Mouse (Mus musculus) intestine, embryonic 14.5 days (tissue): ENCODE data around the gene Pak1ip1. TPM values are rescaled to one million over a fixed set of nuclear protein-coding genes. Genes with fewer than 3 reads are reported as not detected.
"Not testable (repeated sequence)": the region's sequence is repeated elsewhere in the genome, so short reads cannot be mapped to it uniquely, and the experiment has no call there.

ENCODE experiments used
- ATAC-seq: fragments of 200-750 bp; cut with Nextera tagmentation; replicated peaks from 2 replicates; pipeline ENCODE4 v1.8.0; 2017; ENCODE audit warnings: low read depth, moderate number of reproducible peaks, moderate TSS enrichment, moderate library complexity; ENCODE audit not compliant: low FRiP score, low TSS enrichment
- DNase-seq: peaks from one replicate; pipeline ENCODE4 v3.0.0-alpha.2; 2018; ENCODE audit warnings: low spot score
- H3K27ac ChIP-seq: fragments of 300-500 bp; sonication (generic); 2 replicates; pipeline ENCODE4 v1.5.1; 2014; ENCODE audit warnings: low read depth, mild to moderate bottlenecking, control low read depth
- H3K27me3 ChIP-seq: fragments of 300-500 bp; sonication (generic); replicated peaks from 2 replicates; pipeline ENCODE4 v1.6.1; 2014; ENCODE audit warnings: low read length, control low read depth; ENCODE audit not compliant: control insufficient read depth, insufficient read depth
- H3K36me3 ChIP-seq: fragments of 300-500 bp; sonication (generic); 2 replicates; pipeline ENCODE4 v1.6.1; 2014; ENCODE audit warnings: low read length, control low read depth; ENCODE audit not compliant: control insufficient read depth, insufficient read depth
- H3K4me1 ChIP-seq: fragments of 300-500 bp; sonication (generic); replicated peaks from 2 replicates; pipeline ENCODE4 v1.6.1; 2014; ENCODE audit warnings: low read length, control low read depth, mixed read lengths; ENCODE audit not compliant: control insufficient read depth, insufficient read depth
- H3K4me2 ChIP-seq: fragments of 300-500 bp; sonication (generic); 2 replicates; pipeline ENCODE4 v1.6.1; 2014; ENCODE audit warnings: low read length
- H3K4me3 ChIP-seq: fragments of 300-500 bp; sonication (generic); 2 replicates; pipeline ENCODE4 v1.5.1; 2014; ENCODE audit warnings: low read depth, low read length, control low read depth, mixed read lengths
- H3K9ac ChIP-seq: fragments of 300-500 bp; sonication (generic); 2 replicates; pipeline ENCODE4 v1.6.1; 2014; ENCODE audit warnings: mild to moderate bottlenecking, low read length
- H3K9me3 ChIP-seq: fragments of 300-500 bp; sonication (generic); 2 replicates; pipeline ENCODE4 v1.6.1; 2016; ENCODE audit warnings: low read length, control low read depth; ENCODE audit not compliant: control insufficient read depth
- WGBS: fragments of 180-500 bp; shearing (Covaris S2); extraction: QIAGEN DNeasy Blood & Tissue Kit; methylation state at CpG from one replicate; pipeline ENCODE4 v1.1.7; 2014; 5-methylcytosine and 5-hydroxymethylcytosine counted together
- polyA plus RNA-seq: library from polyadenylated mRNA; unstranded; fragments of >200 nt; fragmentation: Nextera tagmentation; extraction: Ambion mirVana; gene quantifications from 2 replicates; pipeline ENCODE4 v1.2.1, GENCODE M21; 2014

Pak1ip1 gene
- polyA plus RNA-seq, 1 experiment from 2014 or later, result 72.2 TPM

DNA sequence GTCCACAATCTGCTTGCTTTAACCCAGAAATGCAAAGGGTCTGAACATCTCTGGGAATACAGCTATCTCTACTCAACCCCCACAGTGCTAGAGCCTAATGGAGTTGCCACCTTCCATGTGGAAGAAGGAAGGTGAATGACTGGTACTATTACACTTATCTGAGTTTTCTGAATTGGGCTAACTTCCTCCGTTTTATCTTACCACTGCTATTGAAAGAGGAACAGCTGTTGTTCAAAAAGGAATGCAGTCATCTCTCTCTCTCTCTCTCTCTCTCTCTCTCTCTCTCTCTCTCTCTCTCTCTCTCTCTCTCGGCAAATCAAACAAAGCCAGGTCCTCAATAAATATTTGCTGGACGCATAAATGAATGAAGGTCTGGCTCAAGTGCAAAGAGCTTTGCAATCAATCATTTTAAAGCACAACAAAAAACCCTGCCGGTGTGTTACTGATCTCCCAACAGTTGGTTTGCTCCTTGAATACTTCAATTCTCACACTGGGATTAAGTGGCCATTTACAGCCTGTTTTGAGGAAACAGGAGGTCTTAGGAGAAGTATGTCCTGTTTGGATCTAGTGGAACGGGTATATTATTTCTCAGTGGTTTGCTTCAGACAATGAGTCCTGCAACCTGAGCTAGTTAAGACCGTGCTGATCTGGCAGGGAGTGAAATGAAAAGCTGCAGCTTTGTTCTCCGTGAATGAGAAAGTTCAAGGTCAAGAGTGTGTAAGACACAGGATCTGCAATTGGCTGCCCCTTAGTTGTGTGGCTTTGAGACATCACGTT, 6.1 kb upstream of the Pak1ip1 start:
- no peak for ATAC-seq
- H3K36me3 ChIP-seq, result no peaks in the 10 kb centered on the region
- H3K27ac ChIP-seq, result peak overlapping the region; percentile 38; the same call in 1 of the 2 replicates
- no peak overlapping the region for H3K4me3 ChIP-seq
- H3K9ac ChIP-seq, result 0 out of 2 replicates have a peak overlapping the region, but pooled peaks have one; percentile 17
- H3K9me3 ChIP-seq, result no peaks in the 10 kb centered on the region
- H3K27me3 ChIP-seq, result no peaks in the 10 kb centered on the region
- WGBS, result 14% methylated on average over 8 of the region's 8 CpGs
- DNase-seq, result no peak
- H3K4me1 ChIP-seq, result peaks cover 6% of the 10 kb centered on the region; the same call in 1 of the 2 replicates
- H3K4me2 ChIP-seq, result peak overlapping the region; percentile 32

DNA sequence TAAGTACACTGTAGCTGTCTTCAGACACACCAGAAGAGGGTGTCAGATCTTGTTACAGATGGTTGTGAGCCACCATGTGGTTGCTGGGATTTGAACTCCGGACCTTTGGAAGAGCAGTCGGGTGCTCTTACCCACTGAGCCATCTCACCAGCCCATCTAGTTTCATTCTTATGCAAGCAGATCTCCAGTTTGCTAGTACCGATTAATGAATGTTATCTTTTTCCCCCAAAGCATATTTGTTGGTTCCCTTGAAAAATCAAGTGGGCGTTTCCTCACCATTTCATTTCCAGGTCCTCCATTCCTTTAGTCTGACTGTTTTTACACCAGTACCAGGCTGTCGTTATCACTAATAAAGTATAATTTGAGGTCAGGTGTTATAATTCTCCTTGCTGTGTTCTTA, 2.3 kb upstream of the Pak1ip1 start:
- H3K4me1 ChIP-seq, result peaks cover 13% of the 10 kb centered on the region
- DNase-seq, H3K27me3 ChIP-seq, H3K4me2 ChIP-seq, H3K36me3 ChIP-seq, H3K9ac ChIP-seq, H3K4me3 ChIP-seq, H3K9me3 ChIP-seq, H3K27ac ChIP-seq, ATAC-seq: not testable (repeated sequence)
- 86% methylated on average over 5 of the region's 5 CpGs for WGBS

DNA sequence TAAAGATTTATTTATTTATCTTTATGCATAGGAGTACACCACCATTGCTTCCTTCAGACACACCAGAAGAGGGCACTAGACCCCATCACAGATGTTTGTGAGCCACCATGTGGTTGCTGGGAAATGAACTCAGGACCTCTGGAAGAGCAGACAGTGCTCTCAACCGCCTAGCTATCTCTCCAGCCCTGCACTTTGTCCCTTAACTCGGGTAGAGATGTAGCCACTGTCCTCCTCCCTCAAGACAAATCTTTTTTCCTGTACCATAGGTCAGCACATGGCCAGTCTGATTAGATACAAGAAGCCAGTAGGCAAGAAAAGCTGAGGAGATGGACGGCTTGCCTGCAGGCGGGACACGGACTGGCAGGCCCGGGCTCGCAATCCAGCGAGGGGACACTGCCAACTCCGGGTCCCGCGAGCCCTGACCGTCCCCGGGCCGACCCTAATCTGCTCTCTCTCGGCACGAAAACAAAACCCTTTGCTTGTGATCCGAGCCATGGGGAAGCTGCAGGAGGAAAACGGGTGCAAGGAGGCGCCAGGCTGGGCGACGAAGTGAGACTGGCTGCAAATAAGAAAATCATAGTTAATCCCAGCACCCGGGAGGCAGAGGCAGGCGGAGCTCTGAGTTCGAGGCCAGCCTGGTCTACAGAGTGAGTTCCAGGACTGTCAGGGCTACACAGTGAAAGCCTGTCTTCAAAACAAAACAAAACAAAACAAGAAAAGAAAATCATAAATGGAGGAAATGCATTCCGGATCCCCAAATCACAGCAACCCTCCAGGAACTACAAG, 490 bp upstream of the Pak1ip1 start:
- Histone ChIP-seq H3K27me3 (no peaks in the 10 kb centered on the region), H3K4me2 (peak overlapping the region; percentile 93), H3K9me3 (no peaks in the 10 kb centered on the region), H3K9ac (peak overlapping the region; percentile 84), H3K4me1 (peaks cover 7% of the 10 kb centered on the region), H3K36me3 (peaks cover 10% of the 10 kb centered on the region), H3K4me3 (peak overlapping the region; percentile 99), H3K27ac (peak overlapping the region; percentile 99)
- DNase-seq, result peak; percentile 78
- peak; percentile 44 for ATAC-seq
- under 1% methylated on average over 25 of the region's 25 CpGs for WGBS

DNA sequence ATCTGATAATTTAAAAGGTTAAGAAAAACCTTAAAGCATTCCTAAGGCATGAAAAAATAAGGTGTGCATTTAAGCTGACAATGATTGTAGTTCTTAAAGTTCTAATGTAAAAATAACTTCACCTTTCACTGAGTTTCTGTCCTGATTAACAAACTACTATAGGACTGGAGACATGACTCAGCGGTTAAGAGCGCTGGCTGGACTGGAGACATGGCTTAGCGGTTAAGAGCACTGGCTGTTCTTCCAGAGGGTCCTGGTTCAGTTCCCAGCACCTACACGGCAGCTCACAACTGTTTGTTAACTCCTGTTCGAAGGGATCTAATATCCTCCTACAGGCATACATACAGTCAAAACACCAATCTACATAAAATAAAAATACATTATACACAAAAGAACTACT, 1.2 kb downstream of the Pak1ip1 start:
- DNase-seq (no peak), ATAC-seq (no peak)
- Histone ChIP-seq H3K4me1 (peaks cover 7% of the 10 kb centered on the region), H3K4me2 (peak overlapping the region; percentile 93), H3K36me3 (peaks cover 26% of the 10 kb centered on the region), H3K9me3 (no peaks in the 10 kb centered on the region), H3K9ac (peak overlapping the region; percentile 84; the same call in 1 of the 2 replicates), H3K4me3 (peak overlapping the region; percentile 99), H3K27me3 (no peaks in the 10 kb centered on the region), H3K27ac (no peak overlapping the region)
- 83% methylated on average over 5 of the region's 5 CpGs for WGBS

DNA sequence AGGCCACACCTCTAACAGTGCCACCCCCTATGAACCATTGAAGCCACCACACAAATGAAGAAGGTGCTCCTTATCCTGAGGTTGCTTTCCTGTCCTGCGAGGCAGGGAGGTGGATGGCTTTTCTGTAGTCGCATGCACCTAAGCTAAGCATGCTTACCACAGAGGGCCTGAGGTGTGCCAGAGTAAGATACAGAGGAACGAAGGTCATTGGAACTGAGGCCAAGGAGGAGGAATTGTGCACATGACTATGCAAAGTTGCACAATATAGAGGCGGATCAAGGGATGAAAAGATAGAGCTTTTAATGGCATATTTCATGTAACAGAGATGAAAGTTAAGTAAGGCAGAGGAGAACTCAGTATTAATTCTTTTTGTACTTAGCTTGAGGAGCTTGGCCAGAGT, 5.4 kb downstream of the Pak1ip1 start:
- no peak for ATAC-seq
- Histone ChIP-seq H3K9me3 (no peaks in the 10 kb centered on the region), H3K4me1 (peaks cover 7% of the 10 kb centered on the region; the same call in 1 of the 2 replicates), H3K27me3 (no peaks in the 10 kb centered on the region), H3K4me3 (no peak overlapping the region), H3K4me2 (no peak overlapping the region), H3K36me3 (peaks cover 66% of the 10 kb centered on the region), H3K27ac (no peak overlapping the region), H3K9ac (no peak overlapping the region)
- DNase-seq, result no peak
- WGBS, result 97% methylated on average over 4 of the region's 4 CpGs

DNA sequence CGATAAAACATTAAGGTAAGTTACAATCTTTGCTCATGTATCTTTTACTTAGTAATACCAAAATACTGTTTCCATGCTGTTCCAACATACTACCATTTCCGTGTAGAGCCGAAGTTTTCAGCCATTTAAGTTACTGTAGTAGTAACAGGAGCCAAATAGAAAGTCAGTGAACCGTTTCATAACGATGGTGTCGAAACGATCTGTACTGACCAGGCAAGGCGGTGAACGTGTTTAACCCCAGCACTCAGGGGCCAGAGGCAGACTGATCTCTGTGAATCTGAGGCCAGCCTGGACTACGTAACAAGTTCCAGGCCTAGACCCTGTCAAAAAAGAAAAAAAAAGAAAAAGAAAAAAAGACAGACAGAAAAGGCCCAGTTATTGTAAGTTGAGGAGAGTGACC, 7.4 kb downstream of the Pak1ip1 start:
- DNase-seq, result no peak
- no peak overlapping the region for H3K4me3 ChIP-seq
- H3K27me3 ChIP-seq, result no peaks in the 10 kb centered on the region
- 94% methylated on average over 10 of the region's 10 CpGs for WGBS
- no peak overlapping the region for H3K27ac ChIP-seq
- H3K36me3 ChIP-seq, result peaks cover 87% of the 10 kb centered on the region
- no peaks in the 10 kb centered on the region for H3K4me1 ChIP-seq
- H3K4me2 ChIP-seq, result no peak overlapping the region
- no peak overlapping the region for H3K9ac ChIP-seq
- no peak for ATAC-seq
- no peaks in the 10 kb centered on the region for H3K9me3 ChIP-seq

DNA sequence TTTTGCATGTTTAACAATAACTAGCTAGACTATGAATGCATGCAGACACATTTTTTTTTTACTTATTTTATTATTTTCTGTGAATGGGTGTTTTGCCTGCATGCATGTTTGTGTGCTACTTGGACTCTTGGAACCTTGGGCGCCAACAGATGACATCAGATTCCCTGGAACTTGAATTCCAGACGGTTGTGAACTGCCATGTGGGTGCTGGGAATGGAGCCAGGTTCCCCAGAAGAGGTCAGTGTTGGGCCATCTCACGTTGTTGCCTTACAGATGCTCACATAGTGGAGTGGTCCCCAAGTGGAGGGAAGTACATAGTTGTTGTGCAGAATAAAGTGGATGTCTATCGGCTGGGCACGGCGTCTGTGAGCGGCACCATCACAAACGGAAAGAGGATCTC, 8.1 kb downstream of the Pak1ip1 start:
- Histone ChIP-seq H3K4me2 (no peak overlapping the region), H3K4me3 (no peak overlapping the region), H3K27ac (no peak overlapping the region), H3K36me3 (peaks cover 89% of the 10 kb centered on the region), H3K9me3 (no peaks in the 10 kb centered on the region), H3K27me3 (no peaks in the 10 kb centered on the region), H3K4me1 (no peaks in the 10 kb centered on the region), H3K9ac (no peak overlapping the region)
- WGBS, result 86% methylated on average over 8 of the region's 8 CpGs
- ATAC-seq, result no peak
- DNase-seq, result no peak

DNA sequence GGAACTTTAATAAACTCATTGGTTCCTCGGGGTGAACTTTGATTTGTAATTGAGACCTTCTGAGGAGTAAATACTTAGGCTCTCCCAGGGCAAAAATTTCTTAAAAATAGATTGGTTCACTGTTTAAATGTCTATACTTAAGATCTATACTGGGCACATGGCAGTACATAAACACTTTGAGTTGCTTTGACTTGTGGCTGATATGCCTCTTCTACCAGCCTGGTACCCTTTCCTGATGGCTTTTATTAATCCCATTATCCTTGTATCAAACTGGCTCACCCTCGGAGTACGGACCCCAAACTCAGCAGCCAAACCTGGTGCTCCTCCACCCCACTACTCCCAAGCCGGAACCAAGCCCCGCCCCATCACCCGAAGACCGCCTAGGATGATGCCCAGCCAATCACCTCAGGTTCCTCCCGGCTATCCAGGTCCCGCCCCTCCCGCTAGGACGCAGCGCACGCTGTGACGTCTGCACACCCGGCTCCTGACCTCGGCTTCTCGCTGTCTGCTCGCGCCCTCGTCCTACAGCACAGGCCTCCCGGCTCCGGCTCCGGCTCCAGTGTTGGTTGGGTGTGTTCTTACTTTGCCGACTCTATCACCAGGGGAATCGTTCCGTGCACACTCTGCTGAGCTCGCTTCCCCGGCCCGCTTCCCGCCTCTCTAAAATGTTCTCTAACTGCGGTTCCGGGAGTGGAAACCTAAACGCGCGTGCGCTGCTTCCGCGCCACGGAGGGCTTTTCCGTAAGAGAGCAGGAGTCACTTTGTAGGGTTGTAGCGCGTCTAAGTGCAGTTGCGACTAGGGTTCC, 15.2 kb downstream of the Pak1ip1 start, which contains the start of gene Tmem14c:
Gene Tmem14c, plus strand, starts transcription at position 464 of the 806 bp plus-strand sequence.
- Histone ChIP-seq H3K4me2 (peak within 1 kb of the TSS; percentile 84), H3K4me1 (peaks cover 15% of the 10 kb centered on the region), H3K9me3 (no peaks in the 10 kb centered on the region), H3K4me3 (peak within 1 kb of the TSS; percentile 80), H3K36me3 (peaks cover 60% of the 10 kb centered on the region), H3K9ac (peak within 1 kb of the TSS; percentile 69), H3K27me3 (no peaks in the 10 kb centered on the region), H3K27ac (peak within 1 kb of the TSS; percentile 89)
- WGBS, result under 1% methylated on average over 43 of the region's 43 CpGs
- DNase-seq (peak; percentile 94), ATAC-seq (peak; percentile 99)
